Mouse (Mus musculus): ENCODE data around the gene Nfkbiz.
A peak's percentile ranks its signal among the peaks of the same experiment; 100 is the strongest.
"Not testable (repeated sequence)": the region's sequence is repeated elsewhere in the genome, so short reads cannot be mapped to it uniquely, and the experiment has no call there.

Gene Nfkbiz

GRCm38 (mm10) chr16:55838510-55839474 lies at the start of gene Nfkbiz:
Gene Nfkbiz, minus strand, starts transcription at chr16:55838899.
- DNase-seq, result peak; percentile 81

- DNase-seq, result no peak
Observed at GRCm38 (mm10) chr16:55887814-55888583, 49.3 kb upstream of the Nfkbiz start.

DNA sequence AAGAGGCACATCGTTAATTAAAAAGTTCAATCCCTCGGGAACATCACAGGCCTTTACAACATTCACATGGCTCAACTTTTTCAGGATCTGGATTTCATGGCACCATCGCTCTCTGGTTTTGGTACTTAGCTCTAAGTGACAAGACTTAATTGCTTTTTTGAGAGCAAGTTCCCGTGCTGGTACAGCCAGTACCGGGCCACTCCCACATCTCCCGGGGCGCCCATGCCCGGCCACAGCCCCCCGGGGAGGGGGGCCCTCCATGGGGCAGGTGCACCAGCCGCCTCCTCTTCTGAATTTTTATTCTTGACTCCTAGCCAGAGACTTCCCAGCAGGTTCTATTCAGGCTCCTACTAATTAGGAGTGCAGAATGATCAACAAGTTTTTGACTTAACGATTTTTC lies 45.5 kb upstream of the Nfkbiz start:
- DNase-seq, result no peak

- DNase-seq, result no peak
Observed at GRCm38 (mm10) chr16:55876025-55876424, 37.3 kb upstream of the Nfkbiz start.

- DNase-seq, result no peak
Observed at GRCm38 (mm10) chr16:55863832-55864231, 25.1 kb upstream of the Nfkbiz start.

GRCm38 (mm10) chr16:55863149-55863815 lies 24.6 kb upstream of the Nfkbiz start:
- peak; percentile 48 for DNase-seq

DNA sequence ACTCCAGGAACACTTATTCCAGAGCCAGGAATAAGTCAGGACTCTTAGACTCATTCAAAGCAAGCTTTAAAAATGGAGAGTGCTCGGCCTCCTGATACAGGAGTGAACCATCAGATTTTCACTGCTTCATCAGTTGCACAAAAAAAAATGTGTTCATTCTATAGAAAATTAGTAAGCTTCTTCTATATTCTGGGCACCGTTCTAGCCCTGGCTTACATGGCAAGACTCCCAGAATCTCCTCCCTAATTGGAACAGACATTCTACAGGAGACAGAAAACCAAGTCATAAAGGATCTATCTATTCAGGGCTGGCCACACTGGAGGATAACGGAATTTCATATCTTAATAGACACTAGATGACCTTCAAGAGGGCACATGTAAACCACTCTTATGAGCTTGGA lies 22.4 kb upstream of the Nfkbiz start:
- no peak for DNase-seq

GRCm38 (mm10) chr16:55859421-55859820 lies 20.7 kb upstream of the Nfkbiz start:
- DNase-seq, result not testable (repeated sequence)

DNA sequence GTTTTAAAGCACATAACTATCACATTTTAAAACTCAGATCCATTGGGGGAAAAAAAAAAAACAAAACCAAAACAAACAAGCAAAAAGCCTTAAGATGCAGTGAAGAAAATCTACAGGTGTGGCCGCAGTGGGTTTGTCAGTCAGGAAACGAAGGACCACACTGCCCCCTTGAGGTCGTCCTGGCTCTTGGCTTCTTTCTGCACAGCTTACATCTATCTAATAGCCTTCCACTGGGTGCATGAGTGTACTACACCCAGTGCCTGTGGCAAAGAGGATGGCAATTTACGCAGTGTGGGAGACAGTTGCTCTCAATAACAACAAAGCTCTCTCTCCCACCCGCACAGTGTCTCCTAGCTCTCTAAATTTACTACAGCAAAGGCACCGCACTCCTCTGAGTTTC lies 19.8 kb upstream of the Nfkbiz start:
- DNase-seq, result peak; percentile 43

GRCm38 (mm10) chr16:55852943-55853727 lies 14.4 kb upstream of the Nfkbiz start:
- DNase-seq, result peak; percentile 40

DNA sequence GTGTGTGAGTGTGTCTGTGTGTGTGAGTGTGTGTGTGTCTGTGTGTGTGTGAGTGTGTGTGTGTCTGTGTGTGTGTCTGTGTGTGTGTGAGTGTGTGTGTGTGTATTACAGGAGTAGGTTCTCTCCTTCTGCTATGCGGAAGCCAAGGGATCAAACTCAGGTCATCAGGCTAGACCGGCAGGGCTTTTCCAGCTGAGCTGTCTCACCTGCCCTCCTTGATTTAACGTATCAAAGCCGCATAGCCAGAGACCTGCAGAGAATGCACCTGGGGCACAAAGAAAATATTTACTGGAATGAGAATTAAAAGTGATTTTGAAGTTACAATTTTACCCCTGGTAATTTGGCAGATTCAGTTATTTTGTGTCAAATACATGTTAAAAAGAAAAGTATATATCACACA lies 13.8 kb upstream of the Nfkbiz start:
- no peak for DNase-seq

DNA sequence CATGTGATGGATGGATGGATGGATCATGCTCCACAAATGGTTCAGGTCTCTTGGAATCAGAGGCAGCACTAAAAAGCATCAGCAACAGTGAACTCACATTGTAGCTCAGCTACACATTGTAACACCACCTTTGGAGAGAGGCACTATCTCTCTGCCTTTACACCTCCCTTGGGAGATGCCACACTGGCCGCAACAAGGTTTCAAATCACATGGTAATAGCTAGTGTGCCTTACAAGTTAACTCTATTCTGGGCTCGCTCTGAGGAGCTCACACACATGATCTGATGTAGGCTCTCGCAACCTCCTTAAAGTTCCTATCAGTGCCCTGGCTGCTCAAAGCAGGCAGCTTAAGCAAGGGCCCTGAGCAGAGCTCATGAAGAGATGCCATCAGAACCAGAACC lies 11.8 kb upstream of the Nfkbiz start:
- no peak for DNase-seq

- no peak for DNase-seq
Observed at GRCm38 (mm10) chr16:55847679-55848078, 9.0 kb upstream of the Nfkbiz start.

DNA sequence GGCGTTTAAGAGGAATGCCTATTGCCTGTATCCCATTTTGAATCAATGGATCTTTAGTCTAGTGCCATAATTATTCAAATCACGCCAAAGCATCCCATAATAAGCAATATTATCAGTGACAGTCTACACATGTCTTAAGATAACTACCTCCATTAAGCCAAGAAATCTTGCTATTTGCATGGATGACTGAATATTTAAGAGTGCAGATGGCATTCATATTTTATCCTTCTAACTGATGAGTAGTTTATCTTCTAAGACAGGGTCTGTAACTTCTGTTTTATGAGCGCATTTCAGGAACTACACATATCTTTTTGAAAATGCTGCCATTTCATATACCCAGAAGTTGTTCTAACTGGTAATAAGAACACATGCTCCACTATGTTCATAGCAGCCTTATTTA lies 6.1 kb upstream of the Nfkbiz start:
- DNase-seq, result no peak

DNA sequence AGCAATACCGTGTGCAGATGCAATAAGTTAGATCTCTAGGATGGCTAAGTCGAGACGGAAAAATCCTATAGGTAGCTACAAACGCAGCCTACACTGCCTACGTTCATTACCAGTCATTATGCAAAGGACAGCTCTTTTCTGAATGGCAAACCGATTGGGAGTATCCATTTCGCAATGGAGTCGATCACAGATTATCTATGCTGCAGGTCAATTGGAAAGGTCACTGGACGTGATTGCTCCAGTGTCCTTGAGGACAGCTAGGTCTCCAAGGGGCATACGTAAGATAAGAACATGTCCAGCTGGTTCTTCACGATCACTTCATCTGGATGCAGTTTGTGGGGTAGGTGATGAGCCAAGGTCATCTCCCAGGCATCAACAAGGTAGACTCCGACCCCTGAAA lies 5.2 kb upstream of the Nfkbiz start:
- DNase-seq, result no peak

GRCm38 (mm10) chr16:55843134-55843533 lies 4.4 kb upstream of the Nfkbiz start:
- no peak for DNase-seq

DNA sequence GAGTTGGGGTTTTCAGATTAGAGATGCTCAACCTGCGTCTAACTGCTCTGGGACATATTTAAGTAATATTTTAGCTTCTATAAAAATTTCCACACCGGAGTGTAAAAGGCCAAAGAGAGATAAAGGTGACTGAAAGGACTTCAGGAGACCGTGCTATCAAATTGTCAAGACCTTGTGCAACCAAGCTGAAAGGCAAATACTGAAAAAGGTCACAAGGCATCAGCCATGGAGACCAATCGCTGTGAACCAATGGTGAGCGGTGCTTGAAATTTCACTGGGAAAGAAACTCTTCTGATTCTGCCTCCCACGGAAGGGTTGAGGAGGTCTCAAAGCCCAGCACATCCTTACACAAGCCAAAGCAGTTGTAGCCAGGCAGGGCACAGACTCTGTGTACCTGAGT lies 2.8 kb upstream of the Nfkbiz start:
- DNase-seq, result no peak

- DNase-seq, result no peak
Observed at GRCm38 (mm10) chr16:55838129-55838509, 580 bp downstream of the Nfkbiz start.

- DNase-seq, result not testable (repeated sequence)
Observed at GRCm38 (mm10) chr16:55837653-55838052, 1.0 kb downstream of the Nfkbiz start.

- no peak for DNase-seq
Observed at GRCm38 (mm10) chr16:55837168-55837567, 1.5 kb downstream of the Nfkbiz start.

GRCm38 (mm10) chr16:55835798-55836197 lies 2.9 kb downstream of the Nfkbiz start:
- no peak for DNase-seq

DNA sequence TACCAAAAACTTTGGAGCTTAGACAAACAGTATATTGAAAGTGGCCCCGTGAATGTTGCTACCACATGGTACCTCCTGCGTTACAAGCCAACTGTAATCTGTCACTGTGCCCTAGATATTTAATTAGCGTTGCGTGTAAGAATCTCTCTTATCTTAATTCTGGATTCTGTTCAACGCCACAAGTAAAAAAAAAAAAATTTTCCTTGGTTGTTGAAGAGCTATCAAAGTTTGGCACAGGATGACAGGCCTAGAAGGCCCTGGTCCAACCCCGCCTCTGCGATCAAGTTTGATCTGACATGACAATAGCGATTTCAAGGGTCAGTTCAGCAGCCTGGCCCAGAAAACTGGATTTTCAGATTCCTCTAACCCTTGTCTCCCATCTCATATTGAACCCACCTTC lies 6.1 kb downstream of the Nfkbiz start:
- no peak for DNase-seq

GRCm38 (mm10) chr16:55832040-55832439 lies 6.7 kb downstream of the Nfkbiz start:
- no peak for DNase-seq
